Mouse (Mus musculus) forebrain, postnatal 0 days (tissue): ENCODE data around the gene Lhfp. TPM values are rescaled to one million over a fixed set of nuclear protein-coding genes. Genes with fewer than 3 reads are reported as not detected.

Experiments used
- ATAC-seq: fragments of 200-750 bp; cut with Nextera tagmentation; 2 replicates; pipeline ENCODE4 v1.8.0; 2017; ENCODE audit warnings: mild to moderate bottlenecking, moderate library complexity
- DNase-seq: peaks from one replicate; pipeline ENCODE4 v3.0.0-alpha.2; 2015
- H3K27ac ChIP-seq: fragments of 300-500 bp; sonication (generic); 2 replicates; pipeline ENCODE4 v1.5.1; 2014; ENCODE audit warnings: low read depth, mild to moderate bottlenecking, antibody characterized with exemption, low read length, moderate library complexity, mixed read lengths
- H3K27me3 ChIP-seq: fragments of 300-500 bp; sonication (generic); 2 replicates; pipeline ENCODE4 v1.6.1; 2014; ENCODE audit warnings: mild to moderate bottlenecking, low read length, mixed read lengths; ENCODE audit not compliant: insufficient read depth
- H3K36me3 ChIP-seq: fragments of 300-500 bp; sonication (generic); 2 replicates; pipeline ENCODE4 v1.6.1; 2014; ENCODE audit warnings: mild to moderate bottlenecking, moderate library complexity; ENCODE audit not compliant: insufficient read depth
- H3K4me1 ChIP-seq: fragments of 300-500 bp; sonication (generic); 2 replicates; pipeline ENCODE4 v1.6.1; 2014; ENCODE audit warnings: antibody characterized with exemption; ENCODE audit not compliant: insufficient read depth
- H3K4me2 ChIP-seq: fragments of 300-500 bp; sonication (generic); 2 replicates; pipeline ENCODE4 v1.6.1; 2014; ENCODE audit warnings: low read depth, mild to moderate bottlenecking, moderate library complexity
- H3K4me3 ChIP-seq: fragments of 300-500 bp; sonication (generic); 2 replicates; pipeline ENCODE4 v1.5.1; 2014; ENCODE audit warnings: low read depth, low read length, mixed read lengths
- H3K9ac ChIP-seq: fragments of 300-500 bp; sonication (generic); 2 replicates; pipeline ENCODE4 v1.6.1; 2014; ENCODE audit warnings: mild to moderate bottlenecking
- H3K9me3 ChIP-seq: fragments of 300-500 bp; sonication (generic); 2 replicates; pipeline ENCODE4 v1.6.1; 2016; ENCODE audit warnings: low read length
- CTCF ChIP-seq: sonication (generic); IDR thresholded peaks from 2 replicates; pipeline ENCODE4 v1.5.1; 2016; ENCODE audit warnings: antibody characterized with exemption, control low read depth, low read depth
- WGBS: fragments of 180-500 bp; shearing (Covaris S2); extraction: QIAGEN DNeasy Blood & Tissue Kit; methylation state at CpG from one replicate; pipeline ENCODE4 v1.1.7; 2014; 5-methylcytosine and 5-hydroxymethylcytosine counted together
- polyA plus RNA-seq: library from polyadenylated mRNA; unstranded; fragments of >200 nt; fragmentation: Nextera tagmentation; extraction: Ambion mirVana; gene quantifications from 2 replicates; pipeline ENCODE4 v1.2.1, GENCODE M21; 2015
- total RNA-seq: library from RNA; depleted of rRNA; stranded (reverse); fragments of >200 nt; gene quantifications from 2 replicates; pipeline ENCODE4 v1.2.3, GENCODE M21; 2014

The Lhfp gene
- total and polyA plus RNA-seq, 2 experiments from 2014 or later = 44.7 to 60.8 TPM

- TF ChIP-seq CTCF = no peak
- ATAC-seq = no peak
- no peak overlapping the region for H3K4me2 ChIP-seq
- WGBS = 48% methylated on average over 9 of the region's 9 CpGs
- no peaks in the 10 kb centered on the region for H3K27me3 ChIP-seq
- H3K36me3 ChIP-seq = no peaks in the 10 kb centered on the region
- H3K9me3 ChIP-seq = no peaks in the 10 kb centered on the region
- H3K4me3 ChIP-seq = no peak overlapping the region
- no peak overlapping the region for H3K27ac ChIP-seq
- no peak for DNase-seq
- no peak overlapping the region for H3K9ac ChIP-seq
- H3K4me1 ChIP-seq = no peaks in the 10 kb centered on the region
These were observed 101.2 kb downstream of the Lhfp start for GRCm38 (mm10) chr3:53142528-53142927.

- 43% methylated on average over 2 of the region's 2 CpGs for WGBS
- no peak for TF ChIP-seq CTCF
- no peak for ATAC-seq
These were observed 104.2 kb downstream of the Lhfp start for GRCm38 (mm10) chr3:53145526-53145925.

DNA sequence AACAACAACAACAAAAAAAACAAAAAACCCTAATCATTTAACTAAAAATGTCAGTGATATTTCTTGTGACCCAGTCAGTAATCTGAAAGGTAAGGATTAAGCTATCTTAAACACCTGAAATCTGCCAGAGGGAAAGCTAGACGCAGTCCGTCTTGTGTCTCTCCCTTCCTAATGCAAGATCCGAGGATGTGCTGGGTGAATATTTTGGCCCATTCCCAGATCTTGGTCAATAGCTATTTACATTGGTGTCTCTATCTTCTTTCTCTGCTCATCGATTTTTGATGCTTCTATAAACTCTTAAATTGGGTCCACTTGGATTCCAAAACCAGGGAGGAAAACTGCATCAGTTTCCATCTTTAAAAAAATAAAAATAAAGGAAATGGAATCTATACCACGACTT lies 104.6 kb downstream of the Lhfp start:
- no peaks in the 10 kb centered on the region for H3K9me3 ChIP-seq
- H3K4me2 ChIP-seq = no peak overlapping the region
- H3K27ac ChIP-seq = no peak overlapping the region
- DNase-seq (no peak), ATAC-seq (no peak)
- H3K4me1 ChIP-seq = no peaks in the 10 kb centered on the region
- no peak overlapping the region for H3K4me3 ChIP-seq
- H3K27me3 ChIP-seq = no peaks in the 10 kb centered on the region
- TF ChIP-seq CTCF = no peak
- 78% methylated on average over 5 of the region's 5 CpGs for WGBS
- no peak overlapping the region for H3K9ac ChIP-seq
- H3K36me3 ChIP-seq = no peaks in the 10 kb centered on the region

More at GRCm38 (mm10) chr3:53145526-53145925, 104.2 kb downstream of the Lhfp start:
- Histone ChIP-seq H3K9ac (no peak overlapping the region), H3K4me1 (no peaks in the 10 kb centered on the region), H3K4me3 (no peak overlapping the region), H3K36me3 (no peaks in the 10 kb centered on the region), H3K27me3 (no peaks in the 10 kb centered on the region), H3K27ac (no peak overlapping the region), H3K9me3 (no peaks in the 10 kb centered on the region), H3K4me2 (no peak overlapping the region)
- no peak for DNase-seq

DNA sequence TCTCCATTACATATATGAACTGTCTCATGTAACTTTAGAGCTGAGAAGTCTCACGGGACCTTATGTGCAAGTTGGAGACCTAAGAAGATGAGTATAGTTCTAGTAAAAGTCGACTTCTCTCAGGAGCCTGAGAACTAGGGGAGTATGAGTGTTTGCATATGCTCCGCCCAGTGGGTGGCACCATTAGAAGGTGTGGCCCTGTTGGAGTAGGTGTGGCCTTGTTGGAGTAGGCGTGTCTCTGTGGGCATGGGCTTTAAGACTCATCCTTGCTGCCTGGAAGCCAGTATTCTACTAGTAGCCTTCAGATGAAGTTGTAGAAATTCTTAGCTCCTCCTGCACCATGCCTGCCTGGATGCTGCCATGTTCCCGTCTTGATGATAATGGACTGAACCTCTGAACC lies 105.7 kb downstream of the Lhfp start:
- WGBS = 91% methylated on average over 5 of the region's 5 CpGs

DNA sequence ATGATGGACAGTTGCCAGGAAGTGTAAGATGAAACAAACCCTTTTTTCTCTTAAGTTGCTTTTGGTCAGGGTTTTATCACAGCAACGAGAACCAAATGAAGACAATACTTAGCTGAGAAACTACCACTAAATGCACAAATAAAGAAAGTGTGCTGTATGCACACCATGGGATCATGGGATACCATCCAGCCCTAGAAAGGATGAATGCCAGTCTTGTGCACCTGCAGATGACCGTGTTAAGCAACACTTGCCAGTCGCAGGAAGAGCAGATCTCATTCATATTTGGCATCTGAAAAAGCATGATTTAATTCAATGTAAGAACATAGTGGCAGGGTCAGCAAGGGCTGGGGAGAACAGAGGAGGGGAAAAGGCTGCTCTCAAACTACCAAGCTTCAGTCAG lies 107.4 kb downstream of the Lhfp start:
- H3K27me3 ChIP-seq = no peaks in the 10 kb centered on the region
- DNase-seq = no peak
- 78% methylated on average over 3 of the region's 3 CpGs for WGBS

More for the DNA sequence above, 105.7 kb downstream of the Lhfp start:
- Histone ChIP-seq H3K4me3 (no peak overlapping the region), H3K4me2 (no peak overlapping the region), H3K9me3 (no peaks in the 10 kb centered on the region), H3K9ac (no peak overlapping the region), H3K4me1 (no peaks in the 10 kb centered on the region), H3K27me3 (no peaks in the 10 kb centered on the region), H3K36me3 (no peaks in the 10 kb centered on the region), H3K27ac (no peak overlapping the region)
- no peak for TF ChIP-seq CTCF
- ATAC-seq (no peak), DNase-seq (no peak)

DNA sequence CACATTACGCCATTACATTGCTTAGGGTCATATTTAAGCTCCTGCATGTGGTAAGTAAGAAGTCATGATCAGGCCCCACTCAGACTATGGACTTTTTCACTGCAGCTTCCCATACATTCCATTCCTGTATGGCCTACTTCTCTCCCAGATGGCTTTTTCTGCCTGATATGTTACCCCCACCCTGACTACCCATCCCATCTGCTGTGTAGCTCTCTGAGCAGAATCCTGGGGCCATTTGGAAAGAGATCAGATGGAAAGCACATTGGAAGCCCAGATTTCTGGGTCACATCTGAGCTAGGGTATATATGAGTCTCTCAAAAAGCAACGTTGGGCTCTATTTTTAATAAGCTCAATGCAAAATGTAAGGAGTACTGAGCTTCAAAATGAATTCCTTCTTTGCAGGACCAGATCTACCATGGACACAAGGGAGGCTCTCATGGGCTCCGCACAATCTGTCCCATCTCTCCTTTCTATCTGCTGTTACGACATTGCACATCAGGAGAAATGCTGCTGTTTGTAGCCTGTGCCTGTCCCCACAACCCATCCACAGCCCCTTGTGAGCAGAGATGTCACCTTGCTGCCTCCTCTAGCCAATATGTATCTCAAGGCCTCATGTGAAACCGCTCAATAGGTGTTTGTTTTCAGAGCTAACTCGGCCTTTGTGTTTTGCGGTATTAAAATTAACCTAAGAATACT lies 108.4 kb downstream of the Lhfp start:
- Histone ChIP-seq H3K27ac (no peak overlapping the region), H3K4me3 (no peak overlapping the region), H3K9ac (no peak overlapping the region), H3K4me2 (no peak overlapping the region), H3K4me1 (no peaks in the 10 kb centered on the region), H3K9me3 (no peaks in the 10 kb centered on the region), H3K27me3 (no peaks in the 10 kb centered on the region), H3K36me3 (no peaks in the 10 kb centered on the region)
- peak; percentile 29 for DNase-seq
- peak; percentile 69 for ATAC-seq
- TF ChIP-seq CTCF = no peak
- 89% methylated on average over 7 of the region's 7 CpGs for WGBS

More for the DNA sequence above, 107.4 kb downstream of the Lhfp start:
- Histone ChIP-seq H3K4me1 (no peaks in the 10 kb centered on the region), H3K9ac (no peak overlapping the region), H3K9me3 (no peaks in the 10 kb centered on the region), H3K27ac (no peak overlapping the region), H3K36me3 (no peaks in the 10 kb centered on the region), H3K4me2 (no peak overlapping the region), H3K4me3 (no peak overlapping the region)
- no peak for ATAC-seq
- no peak for TF ChIP-seq CTCF

- WGBS = 42% methylated on average over 1 of the region's 1 CpGs
- DNase-seq (no peak), ATAC-seq (no peak)
These were observed 109.8 kb downstream of the Lhfp start for GRCm38 (mm10) chr3:53151081-53151480.

More at GRCm38 (mm10) chr3:53151081-53151480, 109.8 kb downstream of the Lhfp start:
- Histone ChIP-seq H3K9me3 (no peaks in the 10 kb centered on the region), H3K4me3 (no peak overlapping the region), H3K36me3 (no peaks in the 10 kb centered on the region), H3K9ac (no peak overlapping the region), H3K4me2 (no peak overlapping the region), H3K27me3 (no peaks in the 10 kb centered on the region), H3K27ac (no peak overlapping the region), H3K4me1 (no peaks in the 10 kb centered on the region)
- TF ChIP-seq CTCF = no peak
